Mouse (Mus musculus) hindbrain, embryonic 14.5 days (tissue): ENCODE measurements at regions not wholly inside any gene's neighbourhood (a gene's known extent, or its start where the extent isn't known, plus 50 kb on each side); places are given as distances from the start of the nearest gene placed in this dataset.

ENCODE experiments used
- ATAC-seq: fragments of 200-750 bp; cut with Nextera tagmentation; 2 replicates; pipeline ENCODE4 v1.8.0; 2017; ENCODE audit warnings: moderate number of reproducible peaks, mild to moderate bottlenecking, moderate TSS enrichment, moderate library complexity; ENCODE audit not compliant: low FRiP score
- DNase-seq: peaks from one replicate; pipeline ENCODE4 v3.0.0-alpha.2; 2015; ENCODE audit warnings: low spot score
- H3K27ac ChIP-seq: fragments of 300-500 bp; sonication (generic); 2 replicates; pipeline ENCODE4 v1.5.1; 2014; ENCODE audit warnings: mild to moderate bottlenecking, moderate library complexity
- H3K27me3 ChIP-seq: fragments of 300-500 bp; sonication (generic); 2 replicates; pipeline ENCODE4 v1.6.1; 2014; ENCODE audit warnings: mild to moderate bottlenecking, low read length, mixed read lengths; ENCODE audit not compliant: control insufficient read depth, insufficient read depth
- H3K36me3 ChIP-seq: fragments of 300-500 bp; sonication (generic); replicated peaks from 2 replicates; pipeline ENCODE4 v1.6.1; 2014; ENCODE audit not compliant: control insufficient read depth, insufficient read depth
- H3K4me1 ChIP-seq: fragments of 300-500 bp; sonication (generic); replicated peaks from 2 replicates; pipeline ENCODE4 v1.6.1; 2014; ENCODE audit warnings: antibody characterized with exemption, low read length, mixed read lengths; ENCODE audit not compliant: control insufficient read depth, insufficient read depth
- H3K4me2 ChIP-seq: fragments of 300-500 bp; sonication (generic); replicated peaks from 2 replicates; pipeline ENCODE4 v1.6.1; 2014; ENCODE audit warnings: mild to moderate bottlenecking, moderate library complexity
- H3K4me3 ChIP-seq: fragments of 300-500 bp; sonication (generic); replicated peaks from 2 replicates; pipeline ENCODE4 v1.5.1; 2014; ENCODE audit warnings: mild to moderate bottlenecking, low read length
- H3K9ac ChIP-seq: fragments of 300-500 bp; sonication (generic); 2 replicates; pipeline ENCODE4 v1.6.1; 2014
- H3K9me3 ChIP-seq: fragments of 300-500 bp; sonication (generic); 2 replicates; pipeline ENCODE4 v1.6.1; 2016; ENCODE audit warnings: low read length; ENCODE audit not compliant: control insufficient read depth
- WGBS: fragments of 180-500 bp; shearing (Covaris S2); extraction: QIAGEN DNeasy Blood & Tissue Kit; methylation state at CpG from one replicate; pipeline ENCODE4 v1.1.7; 2014; 5-methylcytosine and 5-hydroxymethylcytosine counted together

- Histone ChIP-seq H3K27ac (no peak overlapping the region), H3K4me1 (peaks cover 19% of the 10 kb centered on the region), H3K27me3 (no peaks in the 10 kb centered on the region), H3K9ac (no peak overlapping the region), H3K9me3 (no peaks in the 10 kb centered on the region), H3K4me3 (no peak overlapping the region), H3K36me3 (no peaks in the 10 kb centered on the region), H3K4me2 (no peak overlapping the region)
- no peak for ATAC-seq
- 71% methylated on average over 4 of the region's 4 CpGs for WGBS
- DNase-seq = no peak
Measured at GRCm38 (mm10) chr15:36945309-36945708, 62.3 kb downstream of the Zfp706 start.

GRCm38 (mm10) chr15:36944556-36945171 is 62.9 kb downstream of the Zfp706 start:
- no peaks in the 10 kb centered on the region for H3K9me3 ChIP-seq
- no peak overlapping the region for H3K4me2 ChIP-seq
- no peak for DNase-seq
- peaks cover 21% of the 10 kb centered on the region for H3K4me1 ChIP-seq
- ATAC-seq = peak; percentile 38; the same call in 1 of the 2 replicates
- no peak overlapping the region for H3K4me3 ChIP-seq
- H3K27ac ChIP-seq = 0 out of 2 replicates have a peak overlapping the region, but pooled peaks have one; percentile 87
- no peak overlapping the region for H3K9ac ChIP-seq
- WGBS = 21% methylated on average over 8 of the region's 8 CpGs
- H3K27me3 ChIP-seq = no peaks in the 10 kb centered on the region
- H3K36me3 ChIP-seq = no peaks in the 10 kb centered on the region

- Histone ChIP-seq H3K36me3 (no peaks in the 10 kb centered on the region), H3K4me2 (no peak overlapping the region), H3K27ac (peak overlapping the region; percentile 87), H3K27me3 (no peaks in the 10 kb centered on the region), H3K9ac (peak overlapping the region; percentile 43), H3K4me1 (peaks cover 27% of the 10 kb centered on the region), H3K4me3 (no peak overlapping the region), H3K9me3 (no peaks in the 10 kb centered on the region)
- peak; percentile 51 for DNase-seq
- WGBS = 30% methylated on average over 12 of the region's 12 CpGs
- no peak for ATAC-seq
Measured at GRCm38 (mm10) chr15:36943492-36944112, 64.0 kb downstream of the Zfp706 start.

- H3K36me3 ChIP-seq = no peaks in the 10 kb centered on the region
- no peaks in the 10 kb centered on the region for H3K27me3 ChIP-seq
- ATAC-seq (no peak), DNase-seq (no peak)
- H3K4me2 ChIP-seq = no peak overlapping the region
- 70% methylated on average over 4 of the region's 4 CpGs for WGBS
- H3K4me3 ChIP-seq = no peak overlapping the region
- no peaks in the 10 kb centered on the region for H3K9me3 ChIP-seq
- H3K27ac ChIP-seq = peak overlapping the region; percentile 87
- peaks cover 35% of the 10 kb centered on the region for H3K4me1 ChIP-seq
- H3K9ac ChIP-seq = no peak overlapping the region
Measured at GRCm38 (mm10) chr15:36942261-36942660, 65.3 kb downstream of the Zfp706 start.

GRCm38 (mm10) chr15:36941741-36942140 is 65.8 kb downstream of the Zfp706 start:
- no peak overlapping the region for H3K4me3 ChIP-seq
- H3K36me3 ChIP-seq = no peaks in the 10 kb centered on the region
- H3K4me1 ChIP-seq = peaks cover 35% of the 10 kb centered on the region
- no peaks in the 10 kb centered on the region for H3K27me3 ChIP-seq
- WGBS = 87% methylated on average over 5 of the region's 5 CpGs
- H3K27ac ChIP-seq = no peak overlapping the region
- no peak overlapping the region for H3K4me2 ChIP-seq
- no peaks in the 10 kb centered on the region for H3K9me3 ChIP-seq
- no peak overlapping the region for H3K9ac ChIP-seq
- ATAC-seq (no peak), DNase-seq (no peak)

GRCm38 (mm10) chr15:36939608-36940007 is 68.0 kb downstream of the Zfp706 start:
- Histone ChIP-seq H3K4me2 (peak overlapping the region; percentile 97; the same call in 1 of the 2 replicates), H3K4me1 (peaks cover 35% of the 10 kb centered on the region), H3K9ac (peak overlapping the region; percentile 93; the same call in 1 of the 2 replicates), H3K27me3 (no peaks in the 10 kb centered on the region), H3K9me3 (no peaks in the 10 kb centered on the region), H3K4me3 (peak overlapping the region; percentile 49; the same call in 1 of the 2 replicates), H3K36me3 (no peaks in the 10 kb centered on the region), H3K27ac (peak overlapping the region; percentile 100)
- WGBS = 85% methylated on average over 9 of the region's 9 CpGs
- ATAC-seq = no peak
- no peak for DNase-seq

GRCm38 (mm10) chr15:36939153-36939552 is 68.4 kb downstream of the Zfp706 start:
- ATAC-seq (peak; percentile 28), DNase-seq (no peak)
- peak overlapping the region; percentile 49 for H3K4me3 ChIP-seq
- no peaks in the 10 kb centered on the region for H3K36me3 ChIP-seq
- H3K27ac ChIP-seq = peak overlapping the region; percentile 100
- peak overlapping the region; percentile 93; the same call in 1 of the 2 replicates for H3K9ac ChIP-seq
- WGBS = 25% methylated on average over 9 of the region's 9 CpGs
- peaks cover 31% of the 10 kb centered on the region for H3K4me1 ChIP-seq
- H3K4me2 ChIP-seq = peak overlapping the region; percentile 97
- no peaks in the 10 kb centered on the region for H3K9me3 ChIP-seq
- no peaks in the 10 kb centered on the region for H3K27me3 ChIP-seq

- 1% methylated on average over 52 of the region's 57 CpGs for WGBS
Measured at GRCm38 (mm10) chr15:36938511-36939150, 68.9 kb downstream of the Zfp706 start.

GRCm38 (mm10) chr15:36937757-36938498 is 69.6 kb downstream of the Zfp706 start:
- Histone ChIP-seq H3K4me1 (peaks cover 18% of the 10 kb centered on the region), H3K27ac (peak overlapping the region; percentile 100), H3K4me3 (peak overlapping the region; percentile 49), H3K36me3 (no peaks in the 10 kb centered on the region), H3K9me3 (no peaks in the 10 kb centered on the region), H3K9ac (peak overlapping the region; percentile 93), H3K27me3 (no peaks in the 10 kb centered on the region), H3K4me2 (peak overlapping the region; percentile 97)
- WGBS = 24% methylated on average over 13 of the region's 13 CpGs
- ATAC-seq (no peak), DNase-seq (peak; percentile 56)

More at GRCm38 (mm10) chr15:36938511-36939150, 68.9 kb downstream of the Zfp706 start:
- DNase-seq = peak; percentile 94
- H3K4me3 ChIP-seq = peak overlapping the region; percentile 49
- H3K4me1 ChIP-seq = peaks cover 25% of the 10 kb centered on the region
- H3K4me2 ChIP-seq = peak overlapping the region; percentile 97
- H3K27ac ChIP-seq = peak overlapping the region; percentile 100
- no peaks in the 10 kb centered on the region for H3K27me3 ChIP-seq
- no peaks in the 10 kb centered on the region for H3K9me3 ChIP-seq
- H3K36me3 ChIP-seq = no peaks in the 10 kb centered on the region
- peak; percentile 95 for ATAC-seq
- H3K9ac ChIP-seq = peak overlapping the region; percentile 93
